Mouse (Mus musculus): ENCODE data around the gene Wdr73. TPM values are rescaled to one million over a fixed set of nuclear protein-coding genes. Genes with fewer than 3 reads are reported as not detected.

Gene Wdr73
- polyA plus RNA-seq, 1 experiment from 2014 or later: 33.0 TPM

GRCm38 (mm10) chr7:80846709-80847108, 54.4 kb downstream of the Wdr73 start:
- WGBS: 91% methylated on average over 5 of the region's 5 CpGs
- ATAC-seq (ENCODE audit: low FRiP score): no peak
- H3K36me3 ChIP-seq: no peaks in the 10 kb centered on the region
- no peak overlapping the region for H3K4me3 ChIP-seq (replicated peaks)
- H3K27me3 ChIP-seq (replicated peaks): no peaks in the 10 kb centered on the region
- H3K27ac ChIP-seq (replicated peaks): no peak overlapping the region
- H3K9me3 ChIP-seq (replicated peaks): no peaks in the 10 kb centered on the region
- H3K4me1 ChIP-seq: no peaks in the 10 kb centered on the region
- no peak overlapping the region for H3K4me2 ChIP-seq
- no peak overlapping the region for H3K9ac ChIP-seq (replicated peaks)

DNA sequence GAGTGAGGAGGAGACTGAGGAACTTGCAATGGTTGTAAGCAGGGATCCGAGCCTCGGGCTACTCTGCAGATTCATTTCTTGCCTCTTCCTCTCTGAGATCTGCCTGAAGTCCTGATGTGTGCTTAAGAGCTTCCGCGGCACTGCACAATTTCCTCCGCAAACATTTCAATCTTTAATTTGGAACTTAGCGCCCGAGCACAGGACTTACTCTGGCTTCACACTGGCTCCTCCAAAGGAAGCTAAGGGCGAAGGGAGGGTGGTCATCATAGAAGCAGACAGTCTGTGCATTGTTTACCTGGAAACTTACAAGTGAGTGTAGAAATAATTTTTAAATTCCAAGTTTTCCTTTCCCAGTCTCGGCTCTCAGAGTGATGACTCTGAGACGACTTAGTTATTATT, 54.8 kb downstream of the Wdr73 start:
- Histone ChIP-seq H3K27ac (replicated peaks) (no peak overlapping the region), H3K27me3 (replicated peaks) (no peaks in the 10 kb centered on the region), H3K9me3 (replicated peaks) (no peaks in the 10 kb centered on the region), H3K4me2 (no peak overlapping the region), H3K4me1 (no peaks in the 10 kb centered on the region), H3K36me3 (no peaks in the 10 kb centered on the region), H3K9ac (replicated peaks) (no peak overlapping the region), H3K4me3 (replicated peaks) (no peak overlapping the region)
- no peak for ATAC-seq (ENCODE audit: low FRiP score)
- WGBS: 93% methylated on average over 10 of the region's 10 CpGs

GRCm38 (mm10) chr7:80845621-80846279, 55.3 kb downstream of the Wdr73 start:
- Histone ChIP-seq H3K4me1 (no peaks in the 10 kb centered on the region), H3K36me3 (no peaks in the 10 kb centered on the region), H3K27me3 (replicated peaks) (no peaks in the 10 kb centered on the region), H3K9ac (replicated peaks) (no peak overlapping the region), H3K27ac (replicated peaks) (no peak overlapping the region), H3K4me2 (no peak overlapping the region), H3K4me3 (replicated peaks) (no peak overlapping the region), H3K9me3 (replicated peaks) (no peaks in the 10 kb centered on the region)
- no peak for ATAC-seq (ENCODE audit: low FRiP score)
- WGBS: 78% methylated on average over 15 of the region's 15 CpGs

- ATAC-seq (ENCODE audit: low FRiP score): no peak
- Histone ChIP-seq H3K9ac (replicated peaks) (no peak overlapping the region), H3K4me2 (no peak overlapping the region), H3K4me1 (no peaks in the 10 kb centered on the region), H3K27ac (replicated peaks) (no peak overlapping the region), H3K9me3 (replicated peaks) (no peaks in the 10 kb centered on the region), H3K36me3 (no peaks in the 10 kb centered on the region), H3K4me3 (replicated peaks) (no peak overlapping the region), H3K27me3 (replicated peaks) (no peaks in the 10 kb centered on the region)
- WGBS: 96% methylated on average over 12 of the region's 12 CpGs
Measured at GRCm38 (mm10) chr7:80844691-80845090, 56.4 kb downstream of the Wdr73 start.

DNA sequence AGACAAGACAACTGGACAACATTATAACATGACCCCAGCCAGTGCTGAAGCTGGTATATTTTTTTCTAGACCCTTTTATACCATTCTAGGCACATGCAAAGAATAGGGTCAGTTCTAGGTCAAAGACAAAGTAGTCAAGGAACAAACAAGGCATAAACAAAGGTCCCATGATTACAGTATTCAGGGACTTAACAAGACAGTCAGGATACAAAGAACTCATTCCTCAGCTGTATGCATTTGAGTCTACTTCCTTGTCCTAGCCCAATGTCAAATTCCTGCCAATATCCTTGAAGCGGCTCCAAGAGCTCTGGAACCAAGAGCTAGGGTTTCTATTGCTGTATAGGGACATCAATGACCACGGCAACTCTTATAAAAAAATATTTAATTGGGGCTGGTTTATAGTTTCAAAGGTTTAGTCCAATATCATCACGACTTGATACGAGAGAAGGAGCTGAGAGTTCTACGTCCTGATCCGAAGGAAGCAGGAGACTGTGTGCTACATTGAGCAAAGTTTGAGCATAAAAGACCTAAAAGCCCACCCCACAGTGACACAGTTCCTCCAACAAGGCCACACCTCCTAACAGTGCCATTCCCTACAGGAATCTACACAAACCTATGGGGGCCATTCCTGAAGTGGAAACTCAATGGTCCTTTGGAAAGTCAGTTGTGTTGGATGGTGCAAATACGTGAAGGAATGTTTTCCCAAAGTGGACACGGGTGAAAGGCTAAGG, 57.0 kb downstream of the Wdr73 start:
- WGBS: 94% methylated on average over 8 of the region's 8 CpGs
- no peak overlapping the region for H3K4me2 ChIP-seq
- no peak overlapping the region for H3K4me3 ChIP-seq (replicated peaks)
- H3K4me1 ChIP-seq: no peaks in the 10 kb centered on the region
- no peak overlapping the region for H3K27ac ChIP-seq (replicated peaks)
- H3K27me3 ChIP-seq (replicated peaks): 0 out of 2 replicates have a peak, but pooled peaks cover 3% of the 10 kb centered on the region
- no peak for ATAC-seq (ENCODE audit: low FRiP score)
- no peak overlapping the region for H3K9ac ChIP-seq (replicated peaks)
- no peaks in the 10 kb centered on the region for H3K36me3 ChIP-seq
- H3K9me3 ChIP-seq (replicated peaks): no peaks in the 10 kb centered on the region

DNA sequence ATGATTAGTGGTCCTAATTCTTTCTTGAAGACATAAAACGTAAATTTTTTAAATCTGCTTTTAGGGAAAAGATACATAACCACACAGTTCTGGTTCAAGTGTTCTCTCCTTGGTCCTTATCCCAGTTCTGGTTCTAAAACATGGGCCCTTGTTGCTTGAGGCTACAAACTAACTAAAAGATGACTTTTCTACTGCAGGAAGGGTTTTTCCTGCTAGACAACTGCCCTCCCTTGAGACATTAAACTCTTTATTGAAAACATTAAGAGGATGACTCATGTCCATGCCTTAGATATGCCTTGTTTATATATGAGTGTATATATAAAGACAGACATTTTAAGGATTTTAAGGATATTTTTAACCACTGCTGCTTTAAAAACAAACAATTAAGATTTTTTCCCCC, 57.9 kb downstream of the Wdr73 start:
- no peak for ATAC-seq (ENCODE audit: low FRiP score)
- Histone ChIP-seq H3K4me2 (no peak overlapping the region), H3K4me1 (no peaks in the 10 kb centered on the region), H3K36me3 (no peaks in the 10 kb centered on the region), H3K4me3 (replicated peaks) (no peak overlapping the region), H3K9ac (replicated peaks) (no peak overlapping the region), H3K27me3 (replicated peaks) (0 out of 2 replicates have a peak, but pooled peaks cover 3% of the 10 kb centered on the region), H3K27ac (replicated peaks) (no peak overlapping the region), H3K9me3 (replicated peaks) (no peaks in the 10 kb centered on the region)
- 84% methylated on average over 1 of the region's 1 CpGs for WGBS

- no peaks in the 10 kb centered on the region for H3K36me3 ChIP-seq
- no peak overlapping the region for H3K27ac ChIP-seq (replicated peaks)
- H3K9me3 ChIP-seq (replicated peaks): no peaks in the 10 kb centered on the region
- no peak for ATAC-seq (ENCODE audit: low FRiP score)
- no peaks in the 10 kb centered on the region for H3K4me1 ChIP-seq
- no peak overlapping the region for H3K4me2 ChIP-seq
- 78% methylated on average over 5 of the region's 5 CpGs for WGBS
- H3K9ac ChIP-seq (replicated peaks): no peak overlapping the region
- no peak overlapping the region for H3K4me3 ChIP-seq (replicated peaks)
- 0 out of 2 replicates have a peak, but pooled peaks cover 3% of the 10 kb centered on the region for H3K27me3 ChIP-seq (replicated peaks)
Measured at GRCm38 (mm10) chr7:80842132-80842531, 58.9 kb downstream of the Wdr73 start.

- H3K9ac ChIP-seq (replicated peaks): no peak overlapping the region
- ATAC-seq (ENCODE audit: low FRiP score): no peak
- 80% methylated on average over 4 of the region's 4 CpGs for WGBS
- no peaks in the 10 kb centered on the region for H3K9me3 ChIP-seq (replicated peaks)
- no peak overlapping the region for H3K4me2 ChIP-seq
- H3K4me1 ChIP-seq: no peaks in the 10 kb centered on the region
- no peak overlapping the region for H3K4me3 ChIP-seq (replicated peaks)
- no peaks in the 10 kb centered on the region for H3K36me3 ChIP-seq
- H3K27me3 ChIP-seq (replicated peaks): 0 out of 2 replicates have a peak, but pooled peaks cover 3% of the 10 kb centered on the region
- H3K27ac ChIP-seq (replicated peaks): no peak overlapping the region
Measured at GRCm38 (mm10) chr7:80840937-80841336, 60.1 kb downstream of the Wdr73 start.

Other genes with a start within 250 kb of the Wdr73 start
- gene Crtc3, start 212.4 kb downstream of the Wdr73 start, polyA plus RNA-seq (2015; fragmentation: Nextera tagmentation; extraction: Ambion mirVana): 18.4 and 20.7 TPM in 2 replicates
- gene Iqgap1, start 75.3 kb downstream of the Wdr73 start, polyA plus RNA-seq (2015; fragmentation: Nextera tagmentation; extraction: Ambion mirVana): 18.1 and 31.0 TPM in 2 replicates
- 3.3 and 3.9 TPM in 2 replicates for gene Zscan2, start 40.3 kb downstream of the Wdr73 start, polyA plus RNA-seq (2015; fragmentation: Nextera tagmentation; extraction: Ambion mirVana)
- 6.4 and 7.2 TPM in 2 replicates for gene Nmb, start 3.8 kb upstream of the Wdr73 start, polyA plus RNA-seq (2015; fragmentation: Nextera tagmentation; extraction: Ambion mirVana)
- gene Sec11a, start 46.5 kb upstream of the Wdr73 start, polyA plus RNA-seq (2015; fragmentation: Nextera tagmentation; extraction: Ambion mirVana): 145 and 160 TPM in 2 replicates
- gene Zfp592, start 92.4 kb upstream of the Wdr73 start, polyA plus RNA-seq (2015; fragmentation: Nextera tagmentation; extraction: Ambion mirVana): 9.9 and 10.0 TPM in 2 replicates
- gene Alpk3, start 156.3 kb upstream of the Wdr73 start, polyA plus RNA-seq (2015; fragmentation: Nextera tagmentation; extraction: Ambion mirVana): 0.47 and 0.49 TPM in 2 replicates
- 0.05 and 0.17 TPM in 2 replicates for gene Slc28a1, start 213.5 kb upstream of the Wdr73 start, polyA plus RNA-seq (2015; fragmentation: Nextera tagmentation; extraction: Ambion mirVana)